Mouse (Mus musculus) brain, embryonic 14.5 days (tissue): ENCODE measurements around the gene Srp72.

Experiments
- CTCF ChIP-seq: fragments of 200-500 bp; IDR thresholded peaks from 2 replicates; pipeline ENCODE4 v1.5.1; 2012; ENCODE audit warnings: inconsistent platforms, mild to moderate bottlenecking, moderate library complexity, borderline replicate concordance; ENCODE audit not compliant: insufficient read depth, insufficient read length; ENCODE audit errors: extremely low read depth
- POLR2A ChIP-seq: fragments of 200-500 bp; IDR thresholded peaks from 2 replicates; pipeline ENCODE4 v1.6.1; 2012; ENCODE audit warnings: mild to moderate bottlenecking, inconsistent platforms, borderline replicate concordance; ENCODE audit not compliant: poor library complexity, insufficient read depth, insufficient read length, severe bottlenecking; ENCODE audit errors: extremely low read depth

- TF ChIP-seq POLR2A, result no peak
- TF ChIP-seq CTCF, result no peak
Measured at GRCm38 (mm10) chr5:77015544-77016482, 41.3 kb downstream of the Srp72 start, which contains the start of gene Thegl.
